Mouse (Mus musculus): ENCODE measurements around the gene Vps52. TPM values are rescaled to one million over a fixed set of nuclear protein-coding genes. Genes with fewer than 3 reads are reported as not detected.
A peak's percentile ranks its signal among the peaks of the same experiment; 100 is the strongest.
"Not testable (repeated sequence)": the region's sequence is repeated elsewhere in the genome, so short reads cannot be mapped to it uniquely, and the experiment has no call there.

The Vps52 gene
- polyA plus RNA-seq, 1 experiment from 2014 or later = 40.8 TPM

DNA sequence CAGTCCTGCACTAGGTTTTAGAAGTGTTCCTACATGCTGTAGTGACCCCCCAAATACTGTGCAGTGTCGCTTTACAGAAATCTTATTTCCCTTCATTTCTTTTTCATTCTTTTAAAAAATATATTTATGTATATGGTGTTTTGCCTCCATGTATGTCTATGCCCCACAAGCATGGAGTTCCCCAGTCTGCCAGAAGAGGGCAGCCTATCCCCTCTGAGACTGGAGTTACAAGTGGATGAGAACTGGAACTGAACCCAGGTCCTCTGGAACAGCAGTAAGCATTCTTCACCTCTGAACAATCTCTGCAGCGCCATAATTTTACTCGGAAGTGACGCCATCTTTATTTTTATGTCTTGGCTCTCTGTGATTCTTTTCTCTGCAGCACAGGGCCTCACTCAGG is 13.8 kb downstream of the Vps52 start:
- no peak for ATAC-seq (ENCODE audit: low FRiP score, low TSS enrichment)
- H3K9me3 ChIP-seq (ENCODE audit: control insufficient read depth, low read length) = 0 out of 2 replicates have a peak, but pooled peaks cover 2% of the 10 kb centered on the region
- peaks cover 8% of the 10 kb centered on the region; the same call in 1 of the 2 replicates for H3K36me3 ChIP-seq (ENCODE audit: control insufficient read depth, insufficient read depth, low read length)
- H3K4me2 ChIP-seq (replicated peaks; ENCODE audit: low read depth, low read length) = no peak overlapping the region
- 81% methylated on average over 4 of the region's 4 CpGs for WGBS
- H3K4me1 ChIP-seq (ENCODE audit: control insufficient read depth, insufficient read depth, low read length) = no peaks in the 10 kb centered on the region
- no peak overlapping the region for H3K4me3 ChIP-seq (ENCODE audit: low read length)
- no peak overlapping the region for H3K27ac ChIP-seq (ENCODE audit: low read depth, low read length)
- no peak overlapping the region for H3K9ac ChIP-seq (ENCODE audit: low read depth, low read length)
- H3K27me3 ChIP-seq (ENCODE audit: control insufficient read depth, insufficient read depth, low read length) = peaks cover 2% of the 10 kb centered on the region; the same call in 1 of the 2 replicates

GRCm38 (mm10) chr17:33972691-33973090 is 17.1 kb downstream of the Vps52 start:
- no peak overlapping the region for H3K4me3 ChIP-seq (ENCODE audit: low read length)
- H3K4me1 ChIP-seq (ENCODE audit: control insufficient read depth, insufficient read depth, low read length) = 0 out of 2 replicates have a peak, but pooled peaks cover under 1% of the 10 kb centered on the region
- H3K27ac ChIP-seq (ENCODE audit: low read depth, low read length) = no peak overlapping the region
- no peak overlapping the region for H3K9ac ChIP-seq (ENCODE audit: low read depth, low read length)
- ATAC-seq (ENCODE audit: low FRiP score, low TSS enrichment) = no peak
- H3K4me2 ChIP-seq (replicated peaks; ENCODE audit: low read depth, low read length) = no peak overlapping the region
- no peaks in the 10 kb centered on the region for H3K36me3 ChIP-seq (ENCODE audit: control insufficient read depth, insufficient read depth, low read length)
- 0 out of 2 replicates have a peak, but pooled peaks cover 2% of the 10 kb centered on the region for H3K9me3 ChIP-seq (ENCODE audit: control insufficient read depth, low read length)
- 10% methylated on average over 1 of the region's 1 CpGs for WGBS
- peaks cover 17% of the 10 kb centered on the region for H3K27me3 ChIP-seq (ENCODE audit: control insufficient read depth, insufficient read depth, low read length)

GRCm38 (mm10) chr17:33973572-33973971 is 18.0 kb downstream of the Vps52 start:
- WGBS = 60% methylated on average over 3 of the region's 3 CpGs
- peaks cover 26% of the 10 kb centered on the region for H3K27me3 ChIP-seq (ENCODE audit: control insufficient read depth, insufficient read depth, low read length)
- H3K4me2 ChIP-seq (replicated peaks; ENCODE audit: low read depth, low read length) = no peak overlapping the region
- H3K36me3 ChIP-seq (ENCODE audit: control insufficient read depth, insufficient read depth, low read length) = no peaks in the 10 kb centered on the region
- no peak overlapping the region for H3K27ac ChIP-seq (ENCODE audit: low read depth, low read length)
- ATAC-seq (ENCODE audit: low FRiP score, low TSS enrichment) = no peak
- H3K4me1 ChIP-seq (ENCODE audit: control insufficient read depth, insufficient read depth, low read length) = peaks cover 7% of the 10 kb centered on the region; the same call in 1 of the 2 replicates
- no peak overlapping the region for H3K9ac ChIP-seq (ENCODE audit: low read depth, low read length)
- no peak overlapping the region for H3K4me3 ChIP-seq (ENCODE audit: low read length)
- 0 out of 2 replicates have a peak, but pooled peaks cover 2% of the 10 kb centered on the region for H3K9me3 ChIP-seq (ENCODE audit: control insufficient read depth, low read length)

GRCm38 (mm10) chr17:33977861-33978557 is 22.4 kb downstream of the Vps52 start:
- peak overlapping the region; percentile 50 for H3K9ac ChIP-seq (ENCODE audit: low read depth, low read length)
- peak overlapping the region; percentile 55 for H3K4me2 ChIP-seq (replicated peaks; ENCODE audit: low read depth, low read length)
- H3K27me3 ChIP-seq (ENCODE audit: control insufficient read depth, insufficient read depth, low read length) = peaks cover 44% of the 10 kb centered on the region
- peak overlapping the region; percentile 39 for H3K4me3 ChIP-seq (ENCODE audit: low read length)
- WGBS = 2% methylated on average over 57 of the region's 57 CpGs
- no peaks in the 10 kb centered on the region for H3K36me3 ChIP-seq (ENCODE audit: control insufficient read depth, insufficient read depth, low read length)
- ATAC-seq (ENCODE audit: low FRiP score, low TSS enrichment) = no peak
- H3K4me1 ChIP-seq (ENCODE audit: control insufficient read depth, insufficient read depth, low read length) = peaks cover 7% of the 10 kb centered on the region; the same call in 1 of the 2 replicates
- H3K27ac ChIP-seq (ENCODE audit: low read depth, low read length) = no peak overlapping the region
- H3K9me3 ChIP-seq (ENCODE audit: control insufficient read depth, low read length) = no peaks in the 10 kb centered on the region

DNA sequence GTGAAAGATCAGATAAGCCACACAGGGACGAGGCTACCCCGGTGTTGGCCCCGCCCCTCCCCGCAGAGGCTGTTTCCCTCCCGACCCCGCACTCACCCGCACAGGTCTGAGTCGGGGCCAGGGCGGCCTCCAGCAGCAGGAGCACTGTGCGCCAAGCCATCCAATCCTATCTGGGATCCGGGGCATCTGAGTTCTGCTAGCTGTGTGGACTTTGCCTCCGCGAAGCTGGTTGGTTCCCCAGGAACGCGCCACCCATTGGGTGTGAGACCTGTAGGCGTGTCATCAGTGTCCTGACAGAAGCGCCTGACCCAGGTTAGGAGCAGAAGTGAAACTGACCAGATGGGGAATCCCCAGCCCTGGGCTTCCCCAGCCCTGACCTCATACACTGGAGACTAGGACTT is 23.0 kb downstream of the Vps52 start:
- peak overlapping the region; percentile 50 for H3K9ac ChIP-seq (ENCODE audit: low read depth, low read length)
- peak overlapping the region; percentile 39 for H3K4me3 ChIP-seq (ENCODE audit: low read length)
- H3K9me3 ChIP-seq (ENCODE audit: control insufficient read depth, low read length) = no peaks in the 10 kb centered on the region
- H3K36me3 ChIP-seq (ENCODE audit: control insufficient read depth, insufficient read depth, low read length) = no peaks in the 10 kb centered on the region
- peaks cover 44% of the 10 kb centered on the region for H3K27me3 ChIP-seq (ENCODE audit: control insufficient read depth, insufficient read depth, low read length)
- peak; percentile 47 for ATAC-seq (ENCODE audit: low FRiP score, low TSS enrichment)
- peaks cover 7% of the 10 kb centered on the region; the same call in 1 of the 2 replicates for H3K4me1 ChIP-seq (ENCODE audit: control insufficient read depth, insufficient read depth, low read length)
- WGBS = under 1% methylated on average over 16 of the region's 17 CpGs
- peak overlapping the region; percentile 55 for H3K4me2 ChIP-seq (replicated peaks; ENCODE audit: low read depth, low read length)
- no peak overlapping the region for H3K27ac ChIP-seq (ENCODE audit: low read depth, low read length)

DNA sequence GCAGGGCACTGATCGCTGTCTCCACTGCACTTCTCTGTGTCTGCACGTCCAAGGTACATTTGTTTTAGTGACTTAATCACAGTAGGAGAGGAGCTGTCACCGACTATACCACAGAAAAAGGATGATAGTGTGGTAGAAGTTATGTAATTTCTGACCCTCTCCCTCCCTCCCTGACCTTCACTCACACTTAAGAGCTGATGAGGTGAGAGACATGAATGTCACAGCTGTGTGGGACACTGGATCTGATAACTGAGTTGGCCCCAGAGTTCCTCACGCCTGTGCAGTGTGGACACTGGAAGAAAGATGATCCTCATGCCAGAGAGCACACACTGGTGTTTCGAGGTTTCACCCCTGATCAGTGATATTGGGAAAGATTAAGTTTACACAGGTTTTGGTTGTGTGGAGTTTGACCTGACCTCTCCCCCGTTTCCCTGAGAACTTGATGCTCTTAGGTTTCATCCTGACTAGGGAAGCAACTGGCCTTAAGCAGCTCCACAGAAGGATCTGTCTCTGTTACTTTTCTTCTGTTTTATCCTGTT is 24.0 kb downstream of the Vps52 start:
- H3K9ac ChIP-seq (ENCODE audit: low read depth, low read length) = no peak overlapping the region
- H3K4me2 ChIP-seq (replicated peaks; ENCODE audit: low read depth, low read length) = no peak overlapping the region
- H3K4me1 ChIP-seq (ENCODE audit: control insufficient read depth, insufficient read depth, low read length) = peaks cover 7% of the 10 kb centered on the region; the same call in 1 of the 2 replicates
- 46% methylated on average over 6 of the region's 6 CpGs for WGBS
- no peaks in the 10 kb centered on the region for H3K36me3 ChIP-seq (ENCODE audit: control insufficient read depth, insufficient read depth, low read length)
- ATAC-seq (ENCODE audit: low FRiP score, low TSS enrichment) = no peak
- H3K27me3 ChIP-seq (ENCODE audit: control insufficient read depth, insufficient read depth, low read length) = peaks cover 41% of the 10 kb centered on the region
- H3K9me3 ChIP-seq (ENCODE audit: control insufficient read depth, low read length) = no peaks in the 10 kb centered on the region
- no peak overlapping the region for H3K4me3 ChIP-seq (ENCODE audit: low read length)
- H3K27ac ChIP-seq (ENCODE audit: low read depth, low read length) = no peak overlapping the region

DNA sequence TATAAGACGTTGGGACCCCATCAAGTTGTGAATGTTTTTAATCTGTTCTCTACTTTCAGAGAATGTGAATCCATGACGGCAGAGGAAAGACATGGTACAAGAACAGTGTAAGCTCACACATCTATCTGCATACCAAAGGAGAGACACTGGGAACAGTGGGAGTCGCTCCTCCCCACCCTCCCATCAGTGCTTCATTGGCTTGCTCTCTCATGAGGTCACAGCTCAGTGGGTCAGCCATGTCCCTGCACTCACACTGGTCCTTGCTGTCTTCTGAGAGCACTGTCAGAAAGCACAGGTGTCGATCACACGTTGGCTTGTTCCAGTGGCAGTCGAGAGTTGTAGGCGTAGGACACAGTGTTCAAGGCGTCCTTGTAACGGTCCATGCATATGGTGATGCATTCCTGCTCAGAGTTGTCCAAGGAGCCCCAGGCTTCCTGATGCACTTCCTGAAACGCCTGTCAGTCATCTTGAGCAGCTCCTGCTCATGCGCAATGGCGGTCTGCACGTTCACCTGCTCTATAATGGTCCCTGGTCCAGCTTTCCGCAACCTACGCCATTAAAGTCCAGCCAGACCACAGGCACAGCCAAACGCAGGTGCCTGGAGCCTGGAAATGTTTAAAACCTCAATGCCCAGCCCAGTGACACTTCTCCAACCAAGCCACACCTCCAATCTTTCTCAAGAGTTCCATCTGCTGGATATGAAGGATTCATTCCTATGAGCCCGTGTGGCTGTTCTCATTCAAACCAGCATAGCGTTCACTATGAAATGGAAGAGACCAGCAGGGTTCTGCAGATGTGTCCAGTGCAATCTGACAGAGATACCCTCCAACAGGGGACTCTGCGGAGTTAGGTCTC is 24.8 kb downstream of the Vps52 start:
- Histone ChIP-seq H3K9ac (ENCODE audit: low read depth, low read length) (no peak overlapping the region), H3K4me1 (ENCODE audit: control insufficient read depth, insufficient read depth, low read length) (peaks cover 7% of the 10 kb centered on the region; the same call in 1 of the 2 replicates), H3K27me3 (ENCODE audit: control insufficient read depth, insufficient read depth, low read length) (peaks cover 41% of the 10 kb centered on the region), H3K27ac (ENCODE audit: low read depth, low read length) (no peak overlapping the region), H3K4me3 (ENCODE audit: low read length) (no peak overlapping the region), H3K36me3 (ENCODE audit: control insufficient read depth, insufficient read depth, low read length) (no peaks in the 10 kb centered on the region), H3K9me3 (ENCODE audit: control insufficient read depth, low read length) (no peaks in the 10 kb centered on the region), H3K4me2 (replicated peaks; ENCODE audit: low read depth, low read length) (no peak overlapping the region)
- ATAC-seq (ENCODE audit: low FRiP score, low TSS enrichment) = peak; percentile 15; the same call in 1 of the 2 replicates
- 70% methylated on average over 19 of the region's 19 CpGs for WGBS

- Histone ChIP-seq H3K27ac (ENCODE audit: low read depth, low read length) (peak overlapping the region; percentile 78; the same call in 1 of the 2 replicates), H3K4me2 (replicated peaks; ENCODE audit: low read depth, low read length) (peak overlapping the region; percentile 59), H3K27me3 (ENCODE audit: control insufficient read depth, insufficient read depth, low read length) (peaks cover 39% of the 10 kb centered on the region), H3K4me3 (ENCODE audit: low read length) (peak overlapping the region; percentile 47), H3K9ac (ENCODE audit: low read depth, low read length) (peak overlapping the region; percentile 53; the same call in 1 of the 2 replicates)
- H3K9me3 ChIP-seq (ENCODE audit: control insufficient read depth, low read length); H3K4me1 ChIP-seq (ENCODE audit: control insufficient read depth, insufficient read depth, low read length); H3K36me3 ChIP-seq (ENCODE audit: control insufficient read depth, insufficient read depth, low read length): not testable (repeated sequence)
- peak; percentile 91 for ATAC-seq (ENCODE audit: low FRiP score, low TSS enrichment)
- WGBS = under 1% methylated on average over 27 of the region's 27 CpGs
Measured at GRCm38 (mm10) chr17:33981192-33981909, 25.7 kb downstream of the Vps52 start.
